Mouse (Mus musculus) left cerebral cortex, postnatal 10 days (tissue): Measurements from ENCODE around the gene Sh3bp5l. TPM values are rescaled to one million over a fixed set of nuclear protein-coding genes. Genes with fewer than 3 reads are reported as not detected.

Source experiments
- DNase-seq, 2 experiments: peaks; one replicate each; pipeline ENCODE4 v3.0.0; 2021 to 2022; ENCODE audit warnings: low spot score in 2 of 2, mixed read lengths in 1 of 2; ENCODE audit errors: extremely low spot score in 1 of 2
- intact Hi-C: fragments of 180-260 bp; cut with DNase I; formaldehyde crosslinking; loops from one replicate; pipeline ENCODE4 v1.15.1; 2025
- total RNA-seq, 2 experiments: library from RNA; stranded (reverse); gene quantifications; 2 replicates each; pipeline ENCODE4 v1.2.3; 2021

The Sh3bp5l gene
- total RNA-seq, 2 experiments from 2014 or later = 55.5 to 60.8 TPM

DNA sequence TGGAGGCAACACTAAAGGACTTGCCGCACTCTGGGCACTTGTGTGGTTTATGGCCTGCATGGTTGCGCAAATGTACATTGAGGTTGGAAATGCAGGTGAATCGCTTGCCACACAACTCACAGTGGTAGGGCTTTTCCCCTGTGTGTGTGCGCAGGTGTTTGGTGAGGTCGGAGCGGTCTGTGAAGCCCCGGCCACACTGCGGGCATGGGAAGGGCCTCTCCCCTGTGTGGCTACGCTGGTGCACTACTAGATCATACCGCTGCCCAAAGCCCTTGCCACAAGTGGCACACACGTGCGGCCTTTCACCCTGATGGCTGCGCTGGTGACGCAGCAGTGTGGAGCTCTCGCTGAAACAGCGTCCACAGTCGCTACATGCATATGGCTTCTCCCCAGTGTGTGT, 14.2 kb upstream of the Sh3bp5l start:
- DNase-seq = no peak
- intact Hi-C loops = no loop called here

DNA sequence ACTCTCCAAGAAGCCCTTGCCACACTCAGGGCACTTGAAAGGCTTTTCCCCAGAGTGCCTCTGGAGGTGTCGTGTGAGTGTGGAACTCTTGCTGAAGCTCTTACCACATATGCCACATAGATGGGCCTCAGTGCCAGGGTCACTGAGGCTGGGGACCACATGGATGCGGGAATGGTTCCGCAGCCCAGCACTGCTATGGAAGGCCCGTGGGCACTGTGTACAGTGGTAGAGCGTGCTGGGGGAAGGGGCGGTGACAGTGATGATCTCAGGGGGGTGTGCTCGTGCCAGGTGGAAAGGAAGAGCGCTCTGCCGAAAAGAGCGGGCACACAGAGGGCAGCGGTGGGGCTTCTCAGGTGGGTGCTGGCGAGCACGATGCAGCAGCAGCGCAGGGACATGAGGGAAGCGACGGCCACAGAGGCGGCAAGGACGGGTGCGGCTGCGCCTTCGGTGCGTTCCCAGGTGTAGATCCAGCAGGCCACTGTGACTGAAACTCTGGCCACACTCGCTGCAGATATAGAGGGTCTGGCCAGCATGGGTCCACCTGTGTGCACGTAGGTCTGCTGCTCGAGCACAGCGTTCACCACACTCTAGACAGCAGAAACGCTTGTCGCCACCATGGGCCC, 13.6 kb upstream of the Sh3bp5l start:
- DNase-seq = no peak

DNA sequence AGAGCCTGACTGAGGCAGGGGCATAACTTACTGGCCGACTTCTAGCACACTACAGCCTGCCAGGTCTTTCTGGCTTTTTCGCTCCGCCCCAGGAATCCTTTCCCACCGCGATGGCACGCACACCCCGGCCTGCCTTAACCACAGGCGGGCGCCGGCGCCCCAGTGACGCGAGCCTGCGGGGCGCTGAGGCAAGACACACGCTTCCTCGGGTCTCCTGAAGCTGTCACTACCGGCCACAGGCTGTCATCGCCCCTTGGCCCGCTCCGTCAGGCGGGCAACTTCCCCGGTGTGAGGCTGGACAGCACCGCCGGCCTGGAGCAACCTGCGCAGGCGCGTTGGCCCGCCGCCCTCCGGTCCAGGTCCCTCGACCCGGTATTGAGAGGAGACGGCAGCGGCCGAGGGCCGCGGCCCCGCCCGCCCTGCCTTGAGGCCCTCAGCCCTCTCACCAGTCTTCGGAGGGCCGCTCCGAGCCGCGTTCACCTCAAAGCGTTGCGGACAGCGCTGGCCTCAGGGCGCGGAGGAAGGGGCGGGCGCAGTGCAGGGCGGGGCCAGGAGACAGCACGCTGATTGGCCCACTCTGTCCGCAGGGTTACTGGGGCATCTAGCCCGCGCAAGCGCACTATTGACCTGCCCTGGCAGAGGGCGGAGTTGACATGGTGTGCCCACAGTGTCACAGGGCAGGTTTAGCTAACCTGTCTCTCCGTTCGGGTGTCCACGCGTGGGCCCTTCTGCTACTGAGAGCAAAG, 7.5 kb upstream of the Sh3bp5l start:
- peak; percentile 94 to 98 for DNase-seq
- intact Hi-C loops = no loop called here

More for the DNA sequence above, 13.6 kb upstream of the Sh3bp5l start:
- intact Hi-C loops = no loop called here

DNA sequence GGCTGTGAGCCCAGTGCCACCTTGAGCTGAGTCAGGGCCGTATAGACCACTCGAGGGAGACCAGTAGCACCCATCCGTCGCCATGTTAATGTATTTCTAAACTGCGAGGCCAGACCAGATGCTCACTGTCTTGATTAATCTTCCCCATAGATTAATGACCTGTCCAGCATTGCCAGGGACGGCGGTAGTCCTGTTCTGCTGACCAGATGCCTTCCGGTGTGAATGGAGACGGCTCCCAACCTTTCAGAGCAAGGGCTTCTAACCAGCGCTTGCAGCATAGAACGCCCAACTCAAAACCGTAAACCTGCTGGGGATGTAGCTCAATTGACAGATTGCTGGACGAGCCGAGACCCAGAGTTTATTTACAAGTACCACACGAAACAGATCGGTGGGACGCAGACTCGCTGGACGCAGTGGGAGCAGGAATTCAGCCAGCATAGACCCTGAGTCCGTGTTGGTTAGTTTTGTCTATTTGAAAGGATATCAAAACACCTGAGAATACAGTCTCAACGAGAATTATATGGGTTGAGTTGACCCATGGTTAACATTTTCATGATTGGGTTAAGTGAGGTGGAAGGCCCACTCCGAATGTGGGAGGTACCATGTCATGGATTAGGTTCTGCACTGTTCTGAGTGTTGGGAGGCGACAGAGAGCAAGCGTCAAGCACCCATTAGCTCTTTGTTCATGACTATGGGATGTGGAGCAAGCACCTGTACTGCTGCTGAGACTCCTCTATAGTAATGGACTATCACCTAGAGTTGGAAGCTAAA, 6.8 kb upstream of the Sh3bp5l start:
- intact Hi-C loops = no loop called here
- no peak for DNase-seq

DNA sequence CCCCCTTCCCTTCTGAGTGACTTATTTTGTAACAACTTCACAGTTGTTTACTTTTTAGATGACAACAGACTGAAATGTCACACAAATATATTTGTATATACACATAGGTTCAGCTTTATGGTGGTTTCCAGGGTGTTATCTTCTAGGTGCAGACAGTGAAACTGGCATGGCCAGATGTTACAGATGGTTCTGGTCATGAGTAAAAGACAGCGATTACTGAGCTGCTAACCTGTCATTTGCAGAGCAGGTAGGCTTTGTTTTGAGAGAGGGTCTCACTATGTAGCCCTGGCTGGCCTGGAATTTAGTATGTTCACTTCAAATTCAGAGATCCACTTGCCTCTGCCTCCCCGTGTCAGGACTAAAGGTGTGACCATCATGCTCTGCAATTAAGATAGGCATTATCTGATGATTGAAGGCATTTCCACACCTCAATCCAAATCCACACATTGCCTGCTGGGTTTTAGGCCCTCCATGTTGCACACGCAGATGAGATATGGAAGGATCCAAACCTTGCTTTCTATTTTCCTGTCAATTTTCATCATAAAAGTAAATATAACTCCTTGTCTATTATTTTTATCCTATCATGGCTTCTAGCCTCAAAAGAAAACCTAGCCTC, 5.8 kb upstream of the Sh3bp5l start:
- intact Hi-C loops = no loop called here
- DNase-seq = no peak

DNA sequence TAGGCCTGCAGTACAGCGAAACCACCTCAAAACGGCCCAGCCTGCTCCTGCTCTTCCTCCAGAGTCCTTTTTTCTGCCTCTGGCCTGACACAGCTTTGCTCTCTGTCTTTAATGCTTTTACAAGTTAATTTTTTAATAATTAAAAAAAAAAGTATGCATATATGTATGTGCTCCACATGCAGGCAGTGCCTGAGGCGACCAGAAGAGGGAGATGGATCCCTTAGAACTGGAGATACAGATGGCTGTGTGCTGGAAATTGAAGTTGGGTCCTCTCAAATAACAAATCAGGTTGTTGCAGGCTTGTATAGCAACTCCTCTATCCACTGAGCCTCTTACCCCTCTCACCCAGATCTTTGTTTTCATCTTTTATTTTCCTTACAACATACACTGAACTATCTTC, 3.7 kb upstream of the Sh3bp5l start:
- peak in 1 of 2 experiments; percentile 27 for DNase-seq
- intact Hi-C loops = no loop called here

DNA sequence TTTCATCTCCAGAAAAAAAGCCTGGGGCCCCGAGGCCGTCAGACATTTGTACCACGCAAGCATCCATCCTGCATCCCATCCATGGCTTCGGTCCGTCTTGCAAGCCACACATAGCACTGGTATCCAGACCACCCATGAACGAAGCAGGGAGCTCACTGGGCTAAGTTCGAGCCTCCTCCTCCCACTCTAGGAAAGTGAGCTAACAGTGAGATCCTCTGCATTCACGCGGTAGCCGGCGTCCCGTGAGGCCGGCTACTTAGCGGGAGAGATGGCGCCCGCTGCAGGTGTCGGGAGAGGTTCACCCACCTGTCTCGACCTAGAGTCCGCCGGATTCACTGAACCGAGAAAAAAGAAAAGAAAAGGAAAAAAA, 633 bp upstream of the Sh3bp5l start:
- intact Hi-C loops = no loop called here
- no peak for DNase-seq

DNA sequence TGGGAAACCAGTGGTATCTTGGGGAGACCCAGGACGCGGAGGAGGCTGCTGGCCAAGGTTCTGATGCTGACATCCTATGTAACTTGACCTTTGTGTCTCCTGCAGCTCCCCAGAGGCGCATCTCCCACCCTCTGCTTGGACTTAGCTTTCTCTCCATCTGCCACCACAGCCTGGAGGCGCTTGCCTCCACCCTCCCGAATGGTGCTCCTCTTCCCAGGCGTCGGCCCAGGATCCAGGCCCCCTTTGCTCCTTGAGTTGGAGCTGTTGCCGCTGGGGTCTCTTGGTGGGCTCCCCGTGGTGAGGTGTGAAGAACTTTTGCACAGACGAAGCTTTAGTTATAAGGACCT, 598 bp downstream of the Sh3bp5l start:
- intact Hi-C loops = no loop called here
- DNase-seq = peak in 1 of 2 experiments; percentile 40

DNA sequence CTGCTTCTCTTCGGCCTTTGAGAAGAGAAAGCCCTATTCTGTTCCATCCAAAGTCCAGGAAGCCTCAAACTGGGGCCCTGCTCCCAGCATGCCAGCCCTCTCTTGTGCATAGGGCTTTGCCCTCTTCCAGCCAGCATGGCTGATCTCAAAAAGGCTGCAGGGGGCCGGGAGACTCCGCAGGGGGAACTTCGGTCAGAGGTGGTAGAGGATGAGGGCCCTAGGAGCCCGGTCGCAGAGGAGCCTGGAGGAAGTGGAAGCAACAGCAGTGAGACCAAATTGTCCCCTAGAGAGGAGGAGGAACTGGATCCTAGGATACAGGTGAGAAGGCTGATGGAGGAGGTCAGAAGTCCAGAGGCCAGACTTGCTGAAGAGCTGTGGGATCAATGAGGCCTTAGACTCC, 1.0 kb downstream of the Sh3bp5l start:
- no peak for DNase-seq
- intact Hi-C loops = no loop called here

DNA sequence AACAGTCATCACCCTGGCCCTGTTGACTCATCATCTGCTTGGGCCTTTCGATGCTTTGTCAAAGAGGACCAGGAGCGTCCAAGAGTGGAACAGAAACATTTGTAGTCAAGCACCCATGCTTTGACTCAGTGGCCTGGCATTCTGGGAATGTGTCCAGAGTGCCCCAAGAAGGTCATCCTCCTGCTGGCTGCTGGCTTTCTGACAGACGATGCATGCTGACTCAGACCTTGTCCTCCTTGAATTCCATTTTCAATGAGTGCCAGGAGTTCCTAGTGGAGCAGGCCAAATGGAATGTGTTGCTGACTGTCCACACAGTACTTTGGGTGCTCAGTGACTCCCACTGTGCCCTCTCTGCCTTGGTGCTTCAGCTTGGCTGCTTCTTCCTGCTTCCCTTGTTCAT, 4.2 kb downstream of the Sh3bp5l start:
- intact Hi-C loops = no loop called here
- no peak for DNase-seq

DNA sequence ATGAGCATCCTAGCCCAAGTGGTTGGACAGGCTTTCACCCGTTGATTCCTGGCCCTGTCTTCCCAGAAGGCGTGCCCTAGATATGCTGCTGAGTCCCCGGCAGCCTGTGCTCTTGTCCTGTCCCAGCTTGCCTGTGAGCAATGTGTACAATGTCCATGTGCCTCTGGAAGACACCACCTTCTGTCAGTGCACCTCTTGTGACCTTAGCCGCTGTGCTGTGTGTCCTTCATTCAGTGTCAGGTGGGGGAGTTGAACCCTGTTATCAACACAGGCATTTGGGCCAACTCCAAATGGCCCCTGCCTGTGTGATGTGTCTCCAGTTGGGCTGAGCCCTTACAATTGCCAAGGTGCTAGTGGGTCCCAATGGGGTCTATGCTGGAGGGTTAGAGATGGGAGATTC, 16.2 kb downstream of the Sh3bp5l start:
- no peak for DNase-seq
- intact Hi-C loops = no loop called here

DNA sequence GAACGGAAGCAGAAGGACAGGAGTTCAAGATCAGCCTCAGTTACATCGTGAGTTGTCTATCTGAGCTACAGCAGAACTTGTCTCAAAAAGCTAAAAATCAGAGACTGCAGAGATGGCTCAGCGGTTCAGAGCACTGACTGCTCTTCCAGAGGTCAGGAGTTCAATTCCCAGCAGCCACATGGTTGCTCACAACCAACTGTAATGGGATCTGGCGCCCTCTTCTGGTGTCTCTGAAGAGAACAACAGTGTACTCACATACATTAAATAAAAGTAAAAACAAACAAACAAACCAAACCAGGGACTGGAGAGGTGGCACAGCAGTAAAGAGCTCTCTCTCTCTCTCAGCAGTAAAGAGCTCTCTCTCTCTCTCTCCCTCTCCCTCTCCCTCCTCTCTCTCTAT, 20.1 kb downstream of the Sh3bp5l start:
- DNase-seq = no peak

DNA sequence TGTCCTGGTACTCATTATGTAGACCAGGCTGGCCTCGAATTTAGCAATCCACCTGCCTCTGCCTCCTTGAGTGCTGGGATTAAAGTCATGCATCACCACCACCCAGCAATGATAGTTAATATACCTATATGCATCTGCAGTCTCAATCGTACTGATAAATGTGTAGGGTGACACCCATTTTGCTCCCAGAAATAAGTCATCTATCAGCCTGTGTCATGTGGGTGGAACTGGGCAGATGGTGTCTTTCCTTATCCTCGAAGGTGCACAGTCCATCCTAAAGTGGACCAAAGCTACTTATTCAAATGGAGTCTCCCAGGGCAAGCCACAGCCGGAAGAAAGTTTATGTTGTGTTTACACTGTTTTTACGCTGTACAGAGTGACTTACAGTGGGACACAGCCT, 20.7 kb downstream of the Sh3bp5l start:
- intact Hi-C loops = no loop called here
- DNase-seq = no peak

More for the DNA sequence above, 20.1 kb downstream of the Sh3bp5l start:
- intact Hi-C loops = no loop called here

DNA sequence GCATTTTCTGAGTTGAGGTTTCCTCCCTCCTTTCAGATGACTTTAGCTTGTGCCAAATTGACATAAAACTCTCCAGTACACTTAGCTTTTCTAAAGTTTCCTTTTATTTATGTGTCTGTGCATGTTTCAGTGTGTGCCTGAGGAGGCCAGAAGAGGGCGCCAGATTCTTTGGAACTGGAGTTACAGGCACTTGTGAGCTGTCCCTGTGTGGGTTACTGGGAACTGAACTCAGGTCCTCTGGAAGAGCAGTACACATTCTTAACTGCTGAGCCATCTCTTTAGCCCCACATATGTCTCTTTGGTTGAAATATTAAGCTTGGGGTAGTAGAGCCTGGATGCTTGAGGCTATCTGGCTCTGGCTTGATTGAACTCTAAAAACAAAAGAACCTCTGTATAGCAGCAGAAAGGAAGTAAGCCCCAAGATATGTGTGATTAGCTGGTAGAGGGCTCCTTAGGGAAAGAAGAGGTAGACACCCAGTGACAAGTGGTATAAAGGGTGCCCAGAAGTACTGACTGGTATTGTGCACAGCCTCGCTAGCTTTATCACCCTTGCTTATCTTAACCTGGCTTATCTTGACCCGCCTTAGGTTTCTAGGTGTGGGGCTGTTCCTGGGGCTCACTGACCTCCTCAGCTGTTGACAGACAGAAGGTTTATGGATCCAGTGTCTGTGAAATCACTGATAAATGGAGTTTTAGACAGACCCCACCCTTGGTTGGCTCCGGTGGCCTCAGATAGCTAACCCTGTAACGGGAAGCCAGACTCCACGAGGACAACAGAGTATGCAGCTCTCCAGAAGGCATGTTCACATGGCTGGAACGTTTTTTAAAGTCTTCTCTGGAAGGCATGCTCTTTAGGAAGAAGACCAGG, 22.4 kb downstream of the Sh3bp5l start:
- intact Hi-C loops = no loop called here
- DNase-seq = no peak

DNA sequence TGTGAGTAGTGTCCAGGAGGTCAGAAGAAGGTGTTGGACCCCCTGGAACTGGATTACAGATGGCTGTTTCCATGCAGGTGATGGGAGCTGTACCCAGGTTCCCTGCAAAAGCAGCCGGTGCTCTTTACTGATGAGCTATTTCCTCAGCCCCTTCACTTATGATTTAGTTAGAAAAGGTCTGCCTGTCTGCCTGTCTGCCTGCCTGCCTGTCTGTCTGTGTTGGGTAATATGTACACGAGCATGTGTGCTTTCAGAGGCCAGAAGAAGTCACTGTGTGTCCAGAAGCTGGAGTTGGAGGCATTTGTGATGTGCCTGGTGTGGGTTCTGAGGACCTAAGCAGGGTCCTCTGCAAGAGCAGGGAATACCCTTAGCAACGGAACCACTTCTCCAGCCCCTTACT, 23.2 kb downstream of the Sh3bp5l start:
- intact Hi-C loops = no loop called here
- no peak for DNase-seq

DNA sequence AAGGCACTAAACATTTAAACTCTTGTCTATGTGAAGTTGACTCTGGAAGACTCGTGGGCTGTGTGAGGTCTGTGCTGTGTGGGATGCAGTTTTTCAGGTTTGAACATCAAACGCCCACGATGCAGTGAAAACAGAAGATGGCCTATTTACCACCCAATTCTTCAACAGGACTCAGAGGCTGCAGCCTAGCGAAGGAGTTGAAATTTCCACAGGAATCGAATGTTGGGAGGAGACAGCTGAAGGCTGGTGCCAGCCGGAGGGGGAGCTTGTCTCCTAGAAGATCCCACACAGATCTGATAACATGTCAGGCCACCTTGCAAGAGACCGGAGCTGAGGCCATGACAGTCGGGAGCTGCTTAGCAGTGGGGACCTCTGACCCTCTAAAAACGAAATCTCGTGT, 24.0 kb downstream of the Sh3bp5l start:
- no peak for DNase-seq
- intact Hi-C loops = no loop called here

DNA sequence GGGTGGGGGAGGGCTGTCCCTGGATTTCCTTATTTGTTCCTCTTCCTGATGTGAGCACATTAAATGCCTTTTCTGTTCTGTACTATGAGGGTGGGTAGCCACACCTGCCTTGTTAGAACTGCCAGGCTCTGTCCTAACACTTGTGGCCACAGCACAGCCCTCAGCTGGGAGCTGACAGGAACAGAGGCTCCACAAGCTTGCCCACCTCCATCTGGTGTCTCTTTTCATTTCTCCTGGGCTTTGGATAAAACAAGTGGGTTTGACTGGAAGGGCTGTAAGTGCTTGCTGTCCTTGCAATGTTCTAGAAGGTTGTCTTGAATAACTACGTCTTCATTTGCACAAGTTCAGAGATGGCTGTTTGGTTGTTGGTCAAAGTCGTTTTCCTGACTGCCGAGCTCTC, 24.4 kb downstream of the Sh3bp5l start:
- intact Hi-C loops = no loop called here
- no peak for DNase-seq

DNA sequence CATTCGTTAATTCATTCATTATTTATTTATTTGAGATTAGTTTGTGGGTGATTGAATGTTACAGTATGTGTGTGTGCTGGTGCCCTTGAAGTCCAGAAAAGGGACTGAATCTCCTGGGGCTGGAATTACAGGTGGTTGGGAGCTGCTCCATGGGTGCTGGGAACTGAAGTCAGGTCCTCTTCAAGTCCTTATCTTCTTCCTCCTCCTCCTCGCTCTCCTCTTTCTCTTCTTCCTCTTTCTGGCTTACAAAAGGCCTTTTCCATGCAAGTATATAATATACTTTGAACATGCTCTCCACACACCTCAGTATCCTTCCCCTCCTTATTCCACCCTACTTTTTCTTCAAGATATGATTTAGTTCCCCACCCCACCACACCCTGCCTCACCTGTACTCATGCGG, 26.5 kb downstream of the Sh3bp5l start:
- DNase-seq = no peak
- intact Hi-C loops = no loop called here
